Mouse (Mus musculus): Measurements from ENCODE around the gene Igsf23. TPM values are rescaled to one million over a fixed set of nuclear protein-coding genes. Genes with fewer than 3 reads are reported as not detected.
A peak's percentile ranks its signal among the peaks of the same experiment; 100 is the strongest.
"Not testable (repeated sequence)": the region's sequence is repeated elsewhere in the genome, so short reads cannot be mapped to it uniquely, and the experiment has no call there.

The Igsf23 gene
- polyA plus RNA-seq (2015; fragmentation: Nextera tagmentation; extraction: Ambion mirVana), result 3.2 and 4.4 TPM in 2 replicates

DNA sequence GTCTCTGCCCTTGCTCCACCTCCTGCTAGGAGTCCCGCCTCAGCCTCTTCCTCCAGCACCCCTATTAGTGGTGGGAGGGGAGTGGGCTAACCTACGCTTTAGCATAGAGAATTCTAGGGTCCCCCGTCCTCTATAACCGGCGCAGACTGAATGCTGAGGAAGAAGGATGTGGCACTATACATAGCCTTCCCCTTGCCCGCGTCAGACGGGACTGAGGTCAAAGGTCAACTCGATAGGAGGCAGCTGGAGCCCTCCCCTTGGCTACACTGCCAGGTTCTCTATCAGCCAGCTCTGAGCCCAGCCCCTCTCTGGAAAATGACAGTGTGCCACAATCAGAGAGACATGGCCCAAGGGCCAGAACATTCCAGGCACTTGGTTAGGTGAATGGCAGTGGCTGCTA, at the start of gene Igsf23:
Gene Igsf23 (minus strand): TSS at position 168 of the 400 bp plus-strand sequence.
- no peak for TF ChIP-seq EP300 (optimal IDR thresholded peaks at IDR 0.05)
- no peak for TF ChIP-seq CTCF (IDR thresholded peaks at IDR 0.05; ENCODE audit: low read depth)
- Histone ChIP-seq H3K4me1 (replicated peaks; ENCODE audit: control insufficient read depth, insufficient read depth) (no peaks in the 10 kb centered on the region), H3K27me3 (ENCODE audit: control insufficient read depth, insufficient read depth, low read length) (no peaks in the 10 kb centered on the region), H3K9ac (ENCODE audit: low read length) (no peak within 1 kb of the TSS), H3K4me2 (replicated peaks; ENCODE audit: low read depth) (0 out of 2 replicates have a peak within 1 kb of the TSS, but pooled peaks have one; percentile 14), H3K4me3 (ENCODE audit: low read depth, low read length) (no peak within 1 kb of the TSS), H3K9me3 (ENCODE audit: control insufficient read depth, low read length) (no peaks in the 10 kb centered on the region), H3K27ac (replicated peaks) (no peak within 1 kb of the TSS), H3K36me3 (ENCODE audit: control insufficient read depth, insufficient read depth, low read length) (no peaks in the 10 kb centered on the region)
- WGBS, result 41% methylated on average over 9 of the region's 9 CpGs
- peak; percentile 48 for DNase-seq (ENCODE audit: low spot score)
- peak; percentile 71 for ATAC-seq (ENCODE audit: low FRiP score, low TSS enrichment)

DNA sequence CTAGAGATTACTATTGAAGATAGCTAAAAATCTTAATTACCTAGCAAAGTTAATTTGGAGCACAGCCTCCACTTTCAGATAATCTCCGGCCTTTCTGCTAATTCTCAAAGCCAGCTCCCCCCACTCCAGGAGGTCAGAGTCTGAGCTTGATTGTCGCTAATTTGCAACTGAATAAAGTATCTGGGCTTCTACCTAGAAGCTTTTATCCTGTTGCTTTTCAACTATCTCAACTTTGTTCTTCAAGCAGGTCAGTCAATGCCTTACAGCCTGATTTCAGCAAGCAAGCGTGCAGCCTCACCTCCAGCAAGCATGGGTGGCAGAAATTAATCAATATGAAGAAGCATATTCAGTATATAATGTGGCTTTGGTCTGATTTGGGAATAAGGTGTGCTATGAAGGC, 46.2 kb upstream of the Igsf23 start:
- not testable (repeated sequence) for H3K9ac ChIP-seq (ENCODE audit: low read length); H3K4me2 ChIP-seq (replicated peaks; ENCODE audit: low read depth); DNase-seq (ENCODE audit: low spot score); H3K4me3 ChIP-seq (ENCODE audit: low read depth, low read length); H3K4me1 ChIP-seq (replicated peaks; ENCODE audit: control insufficient read depth, insufficient read depth); ATAC-seq (ENCODE audit: low FRiP score, low TSS enrichment); H3K27me3 ChIP-seq (ENCODE audit: control insufficient read depth, insufficient read depth, low read length); H3K9me3 ChIP-seq (ENCODE audit: control insufficient read depth, low read length); H3K27ac ChIP-seq (replicated peaks); H3K36me3 ChIP-seq (ENCODE audit: control insufficient read depth, insufficient read depth, low read length)
- 59% methylated on average over 3 of the region's 3 CpGs for WGBS

DNA sequence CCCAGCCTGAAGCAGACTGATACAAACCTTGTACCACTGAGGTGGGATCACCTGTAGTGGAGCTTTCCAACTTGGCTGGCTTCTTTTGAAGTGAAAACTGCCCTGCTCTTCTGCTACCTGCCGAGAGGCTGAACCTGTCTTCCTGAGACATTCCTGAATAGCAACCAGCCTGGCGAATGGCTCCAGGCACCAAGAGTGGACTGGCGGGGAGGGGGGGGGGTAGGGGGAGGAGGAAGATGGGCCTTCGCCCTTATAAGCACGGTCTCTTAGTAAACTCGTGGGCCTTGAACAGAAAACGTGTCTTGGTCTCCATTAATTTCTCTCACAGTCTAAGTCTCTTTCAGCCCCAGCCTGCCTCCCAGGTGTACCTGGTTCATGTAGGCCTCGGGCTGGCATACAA, 40.6 kb upstream of the Igsf23 start, which contains the start of gene Nlrp9b:
Gene Nlrp9b (plus strand): TSS at position 301 of the 400 bp plus-strand sequence.
- not testable (repeated sequence) for H3K4me2 ChIP-seq (replicated peaks; ENCODE audit: low read depth); DNase-seq (ENCODE audit: low spot score); H3K9me3 ChIP-seq (ENCODE audit: control insufficient read depth, low read length); H3K27ac ChIP-seq (replicated peaks); H3K27me3 ChIP-seq (ENCODE audit: control insufficient read depth, insufficient read depth, low read length); ATAC-seq (ENCODE audit: low FRiP score, low TSS enrichment); H3K36me3 ChIP-seq (ENCODE audit: control insufficient read depth, insufficient read depth, low read length); H3K4me1 ChIP-seq (replicated peaks; ENCODE audit: control insufficient read depth, insufficient read depth); H3K4me3 ChIP-seq (ENCODE audit: low read depth, low read length); H3K9ac ChIP-seq (ENCODE audit: low read length)
- 66% methylated on average over 8 of the region's 8 CpGs for WGBS

DNA sequence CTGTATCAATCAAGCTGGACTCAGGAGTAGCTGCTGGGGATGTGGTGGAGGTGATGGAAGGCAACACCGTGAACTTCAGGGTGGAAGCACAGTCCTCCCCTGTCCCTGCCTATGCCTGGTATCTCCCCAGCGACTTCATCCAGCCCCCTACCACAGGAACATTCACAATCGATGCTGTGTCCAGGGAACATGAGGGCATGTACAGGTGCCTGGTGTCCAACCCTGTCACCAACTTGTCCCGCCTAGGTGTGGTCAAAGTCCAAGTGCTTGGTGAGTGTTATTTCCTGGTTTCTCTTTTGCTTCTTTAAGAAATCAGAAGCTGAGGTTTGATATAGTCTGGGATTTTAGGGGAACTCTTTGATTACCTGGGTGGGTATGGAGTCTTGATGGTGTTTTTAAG, 21.0 kb upstream of the Igsf23 start:
- H3K9me3 ChIP-seq (ENCODE audit: control insufficient read depth, low read length), result no peaks in the 10 kb centered on the region
- H3K9ac ChIP-seq (ENCODE audit: low read length), result no peak overlapping the region
- 75% methylated on average over 4 of the region's 4 CpGs for WGBS
- no peak overlapping the region for H3K4me3 ChIP-seq (ENCODE audit: low read depth, low read length)
- DNase-seq (ENCODE audit: low spot score) (peak; percentile 56), ATAC-seq (ENCODE audit: low FRiP score, low TSS enrichment) (peak; percentile 81)
- no peak overlapping the region for H3K4me2 ChIP-seq (replicated peaks; ENCODE audit: low read depth)
- H3K27me3 ChIP-seq (ENCODE audit: control insufficient read depth, insufficient read depth, low read length), result no peaks in the 10 kb centered on the region
- no peaks in the 10 kb centered on the region for H3K4me1 ChIP-seq (replicated peaks; ENCODE audit: control insufficient read depth, insufficient read depth)
- no peak overlapping the region for H3K27ac ChIP-seq (replicated peaks)
- no peak for TF ChIP-seq CTCF (IDR thresholded peaks at IDR 0.05; ENCODE audit: low read depth)
- no peak for TF ChIP-seq EP300 (optimal IDR thresholded peaks at IDR 0.05)
- no peaks in the 10 kb centered on the region for H3K36me3 ChIP-seq (ENCODE audit: control insufficient read depth, insufficient read depth, low read length)

DNA sequence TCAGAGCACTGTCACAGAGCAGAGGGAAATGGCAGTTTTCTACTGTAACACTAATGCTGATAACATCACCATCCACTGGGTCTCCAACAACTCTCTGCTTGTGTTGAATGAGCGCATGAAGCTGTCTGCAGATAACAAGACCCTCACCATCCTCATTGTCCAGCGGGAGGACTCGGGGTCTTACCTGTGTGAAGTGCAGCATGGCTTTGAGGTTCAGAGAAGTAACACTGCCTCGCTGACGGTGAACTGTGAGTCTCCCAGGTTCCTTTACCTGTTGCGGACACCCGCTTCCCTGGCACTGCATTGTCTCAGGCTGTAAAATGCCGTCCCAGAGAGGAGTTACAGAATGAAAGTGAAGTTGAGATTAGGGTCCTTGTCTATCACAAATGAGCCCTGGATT, 19.6 kb upstream of the Igsf23 start:
- no peak overlapping the region for H3K9ac ChIP-seq (ENCODE audit: low read length)
- H3K27me3 ChIP-seq (ENCODE audit: control insufficient read depth, insufficient read depth, low read length), result no peaks in the 10 kb centered on the region
- H3K27ac ChIP-seq (replicated peaks), result no peak overlapping the region
- no peak for ATAC-seq (ENCODE audit: low FRiP score, low TSS enrichment)
- no peak for DNase-seq (ENCODE audit: low spot score)
- H3K4me1 ChIP-seq (replicated peaks; ENCODE audit: control insufficient read depth, insufficient read depth), result no peaks in the 10 kb centered on the region
- H3K9me3 ChIP-seq (ENCODE audit: control insufficient read depth, low read length), result no peaks in the 10 kb centered on the region
- H3K4me3 ChIP-seq (ENCODE audit: low read depth, low read length), result no peak overlapping the region
- no peaks in the 10 kb centered on the region for H3K36me3 ChIP-seq (ENCODE audit: control insufficient read depth, insufficient read depth, low read length)
- H3K4me2 ChIP-seq (replicated peaks; ENCODE audit: low read depth), result no peak overlapping the region
- no peak for TF ChIP-seq EP300 (optimal IDR thresholded peaks at IDR 0.05)
- TF ChIP-seq CTCF (IDR thresholded peaks at IDR 0.05; ENCODE audit: low read depth), result no peak
- WGBS, result 93% methylated on average over 8 of the region's 8 CpGs

DNA sequence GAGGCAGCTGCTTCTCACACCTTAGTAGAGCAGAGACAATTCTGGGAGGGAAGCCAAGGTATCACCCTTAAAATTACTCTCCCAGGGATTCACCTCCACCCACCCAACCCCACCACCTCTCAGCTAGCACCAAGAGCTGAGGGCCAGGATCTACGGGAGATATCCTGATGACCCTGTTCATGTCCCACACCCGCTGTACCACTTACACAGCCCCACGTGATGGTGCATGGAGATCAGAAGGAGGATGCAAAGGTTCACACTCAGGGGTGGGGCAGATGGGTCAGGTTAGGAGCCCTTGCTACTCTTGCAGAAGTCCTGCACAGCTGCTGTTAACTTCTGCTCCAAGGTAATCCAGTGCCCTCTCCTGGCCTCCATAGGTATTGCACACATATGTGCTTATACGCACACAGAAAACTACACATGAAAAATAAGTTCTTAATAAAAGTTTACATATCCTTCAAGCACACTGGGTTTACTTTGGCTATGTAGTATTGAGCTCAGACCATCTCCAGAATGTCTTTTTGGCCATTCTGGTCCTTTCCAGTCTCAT, 19.1 kb upstream of the Igsf23 start:
- Histone ChIP-seq H3K27me3 (ENCODE audit: control insufficient read depth, insufficient read depth, low read length) (no peaks in the 10 kb centered on the region), H3K36me3 (ENCODE audit: control insufficient read depth, insufficient read depth, low read length) (no peaks in the 10 kb centered on the region), H3K9me3 (ENCODE audit: control insufficient read depth, low read length) (no peaks in the 10 kb centered on the region), H3K4me3 (ENCODE audit: low read depth, low read length) (no peak overlapping the region), H3K4me1 (replicated peaks; ENCODE audit: control insufficient read depth, insufficient read depth) (no peaks in the 10 kb centered on the region), H3K9ac (ENCODE audit: low read length) (no peak overlapping the region), H3K27ac (replicated peaks) (no peak overlapping the region), H3K4me2 (replicated peaks; ENCODE audit: low read depth) (no peak overlapping the region)
- ATAC-seq (ENCODE audit: low FRiP score, low TSS enrichment) (no peak), DNase-seq (ENCODE audit: low spot score) (no peak)
- 98% methylated on average over 4 of the region's 4 CpGs for WGBS
- peak; percentile 24 for TF ChIP-seq CTCF (IDR thresholded peaks at IDR 0.05; ENCODE audit: low read depth)
- no peak for TF ChIP-seq EP300 (optimal IDR thresholded peaks at IDR 0.05)

Measured in stomach, postnatal 0 days (tissue).